Mouse (Mus musculus): ENCODE data around the gene Rhog. TPM values are rescaled to one million over a fixed set of nuclear protein-coding genes. Genes with fewer than 3 reads are reported as not detected.

Rhog gene
- polyA plus RNA-seq, 1 experiment = 52.3 TPM

GRCm38 (mm10) chr7:102250631-102251214 lies 5.1 kb downstream of the Rhog start:
- under 1% methylated on average over 33 of the region's 33 CpGs for WGBS
- H3K27ac ChIP-seq (ENCODE audit: insufficient read depth, low read depth, low read length) = peak overlapping the region; percentile 89
- peaks cover 23% of the 10 kb centered on the region for H3K4me1 ChIP-seq (ENCODE audit: control insufficient read depth, insufficient read depth, low read length)
- no peaks in the 10 kb centered on the region for H3K36me3 ChIP-seq (ENCODE audit: control insufficient read depth, insufficient read depth, low read length)
- H3K27me3 ChIP-seq (replicated peaks; ENCODE audit: control insufficient read depth, insufficient read depth, low read length) = no peaks in the 10 kb centered on the region
- no peak for TF ChIP-seq POLR2A (IDR thresholded peaks at IDR 0.05; ENCODE audit: low read depth, low read length)
- peak; percentile 73 for TF ChIP-seq CTCF (conservative IDR thresholded peaks at IDR 0.05; ENCODE audit: insufficient read depth, insufficient read length, low read depth, low read length)
- H3K4me3 ChIP-seq (ENCODE audit: insufficient read depth, low read depth, low read length) = peak overlapping the region; percentile 88
- peak; percentile 96 for DNase-seq

- no peaks in the 10 kb centered on the region for H3K36me3 ChIP-seq (ENCODE audit: control insufficient read depth, insufficient read depth, low read length)
- WGBS = under 1% methylated on average over 41 of the region's 49 CpGs
- H3K4me1 ChIP-seq (ENCODE audit: control insufficient read depth, insufficient read depth, low read length) = peaks cover 26% of the 10 kb centered on the region
- H3K27ac ChIP-seq (ENCODE audit: insufficient read depth, low read depth, low read length) = peak overlapping the region; percentile 89
- H3K4me3 ChIP-seq (ENCODE audit: insufficient read depth, low read depth, low read length) = peak overlapping the region; percentile 93
- TF ChIP-seq POLR2A (IDR thresholded peaks at IDR 0.05; ENCODE audit: low read depth, low read length) = peak; percentile 41
- TF ChIP-seq CTCF (conservative IDR thresholded peaks at IDR 0.05; ENCODE audit: insufficient read depth, insufficient read length, low read depth, low read length) = no peak
- no peaks in the 10 kb centered on the region for H3K27me3 ChIP-seq (replicated peaks; ENCODE audit: control insufficient read depth, insufficient read depth, low read length)
- DNase-seq = peak; percentile 82
These were observed 5.8 kb downstream of the Rhog start for GRCm38 (mm10) chr7:102249896-102250630.

- TF ChIP-seq POLR2A (IDR thresholded peaks at IDR 0.05; ENCODE audit: low read depth, low read length) (no peak), CTCF (conservative IDR thresholded peaks at IDR 0.05; ENCODE audit: insufficient read depth, insufficient read length, low read depth, low read length) (no peak)
- Histone ChIP-seq H3K4me3 (ENCODE audit: insufficient read depth, low read depth, low read length) (peak overlapping the region; percentile 93), H3K27me3 (replicated peaks; ENCODE audit: control insufficient read depth, insufficient read depth, low read length) (no peaks in the 10 kb centered on the region), H3K36me3 (ENCODE audit: control insufficient read depth, insufficient read depth, low read length) (no peaks in the 10 kb centered on the region), H3K27ac (ENCODE audit: insufficient read depth, low read depth, low read length) (peak overlapping the region; percentile 34), H3K4me1 (ENCODE audit: control insufficient read depth, insufficient read depth, low read length) (peaks cover 26% of the 10 kb centered on the region)
- DNase-seq = no peak
- under 1% methylated on average over 23 of the region's 23 CpGs for WGBS
These were observed 6.3 kb downstream of the Rhog start for GRCm38 (mm10) chr7:102249531-102249895.

- Histone ChIP-seq H3K4me1 (ENCODE audit: control insufficient read depth, insufficient read depth, low read length) (peaks cover 26% of the 10 kb centered on the region), H3K4me3 (ENCODE audit: insufficient read depth, low read depth, low read length) (peak overlapping the region; percentile 93), H3K36me3 (ENCODE audit: control insufficient read depth, insufficient read depth, low read length) (no peaks in the 10 kb centered on the region), H3K27ac (ENCODE audit: insufficient read depth, low read depth, low read length) (peak overlapping the region; percentile 12; the same call in 1 of the 2 replicates), H3K27me3 (replicated peaks; ENCODE audit: control insufficient read depth, insufficient read depth, low read length) (no peaks in the 10 kb centered on the region)
- peak; percentile 19 for DNase-seq
- WGBS = 22% methylated on average over 16 of the region's 16 CpGs
- TF ChIP-seq CTCF (conservative IDR thresholded peaks at IDR 0.05; ENCODE audit: insufficient read depth, insufficient read length, low read depth, low read length) (no peak), POLR2A (IDR thresholded peaks at IDR 0.05; ENCODE audit: low read depth, low read length) (no peak)
These were observed 7.0 kb downstream of the Rhog start for GRCm38 (mm10) chr7:102248691-102249404.

GRCm38 (mm10) chr7:102246956-102247797 lies 8.7 kb downstream of the Rhog start:
- no peak overlapping the region for H3K4me3 ChIP-seq (ENCODE audit: insufficient read depth, low read depth, low read length)
- TF ChIP-seq CTCF (conservative IDR thresholded peaks at IDR 0.05; ENCODE audit: insufficient read depth, insufficient read length, low read depth, low read length) (no peak), POLR2A (IDR thresholded peaks at IDR 0.05; ENCODE audit: low read depth, low read length) (no peak)
- 53% methylated on average over 12 of the region's 12 CpGs for WGBS
- peak; percentile 36 for DNase-seq
- H3K27me3 ChIP-seq (replicated peaks; ENCODE audit: control insufficient read depth, insufficient read depth, low read length) = no peaks in the 10 kb centered on the region
- H3K36me3 ChIP-seq (ENCODE audit: control insufficient read depth, insufficient read depth, low read length) = no peaks in the 10 kb centered on the region
- H3K4me1 ChIP-seq (ENCODE audit: control insufficient read depth, insufficient read depth, low read length) = peaks cover 26% of the 10 kb centered on the region
- no peak overlapping the region for H3K27ac ChIP-seq (ENCODE audit: insufficient read depth, low read depth, low read length)

- Histone ChIP-seq H3K4me3 (ENCODE audit: insufficient read depth, low read depth, low read length) (no peak overlapping the region), H3K27ac (ENCODE audit: insufficient read depth, low read depth, low read length) (peak overlapping the region; percentile 17; the same call in 1 of the 2 replicates), H3K27me3 (replicated peaks; ENCODE audit: control insufficient read depth, insufficient read depth, low read length) (no peaks in the 10 kb centered on the region), H3K4me1 (ENCODE audit: control insufficient read depth, insufficient read depth, low read length) (peaks cover 26% of the 10 kb centered on the region), H3K36me3 (ENCODE audit: control insufficient read depth, insufficient read depth, low read length) (no peaks in the 10 kb centered on the region)
- TF ChIP-seq CTCF (conservative IDR thresholded peaks at IDR 0.05; ENCODE audit: insufficient read depth, insufficient read length, low read depth, low read length) (no peak), POLR2A (IDR thresholded peaks at IDR 0.05; ENCODE audit: low read depth, low read length) (no peak)
- peak; percentile 18 for DNase-seq
- 44% methylated on average over 6 of the region's 6 CpGs for WGBS
These were observed 9.6 kb downstream of the Rhog start for GRCm38 (mm10) chr7:102246265-102246664.
